Mouse (Mus musculus): ENCODE measurements at regions not wholly inside any gene's neighbourhood (a gene's known extent, or its start where the extent isn't known, plus 50 kb on each side); places are given as distances from the start of the nearest gene placed in this dataset.

GRCm38 (mm10) chr4:64599222-64599621, 524.8 kb upstream of the Pappa start:
- Histone ChIP-seq H3K27me3 (ENCODE audit: insufficient read depth, low read length) (no peaks in the 10 kb centered on the region), H3K4me2 (no peak overlapping the region), H3K9ac (no peak overlapping the region), H3K36me3 (ENCODE audit: insufficient read depth) (no peaks in the 10 kb centered on the region), H3K4me3 (ENCODE audit: low read depth, low read length) (no peak overlapping the region), H3K9me3 (ENCODE audit: low read depth, low read length) (no peaks in the 10 kb centered on the region), H3K27ac (ENCODE audit: low read depth) (no peak overlapping the region), H3K4me1 (ENCODE audit: insufficient read depth) (no peaks in the 10 kb centered on the region)
- DNase-seq, result no peak
- no peak for TF ChIP-seq CTCF (IDR thresholded peaks at IDR 0.05; ENCODE audit: low read depth)
- WGBS, result 85% methylated on average over 4 of the region's 4 CpGs
- ATAC-seq (ENCODE audit: insufficient read depth), result no peak

- DNase-seq (no peak), ATAC-seq (ENCODE audit: insufficient read depth) (no peak)
- Histone ChIP-seq H3K4me1 (ENCODE audit: insufficient read depth) (no peaks in the 10 kb centered on the region), H3K27me3 (ENCODE audit: insufficient read depth, low read length) (no peaks in the 10 kb centered on the region), H3K27ac (ENCODE audit: low read depth) (no peak overlapping the region), H3K4me3 (ENCODE audit: low read depth, low read length) (no peak overlapping the region), H3K9me3 (ENCODE audit: low read depth, low read length) (no peaks in the 10 kb centered on the region), H3K36me3 (ENCODE audit: insufficient read depth) (no peaks in the 10 kb centered on the region), H3K4me2 (no peak overlapping the region), H3K9ac (no peak overlapping the region)
- no peak for TF ChIP-seq CTCF (IDR thresholded peaks at IDR 0.05; ENCODE audit: low read depth)
Observed at GRCm38 (mm10) chr4:64622771-64623170, 501.2 kb upstream of the Pappa start.

GRCm38 (mm10) chr4:64632189-64632588, 491.8 kb upstream of the Pappa start:
- Histone ChIP-seq H3K36me3 (ENCODE audit: insufficient read depth) (no peaks in the 10 kb centered on the region), H3K9ac (no peak overlapping the region), H3K9me3 (ENCODE audit: low read depth, low read length) (no peaks in the 10 kb centered on the region), H3K4me1 (ENCODE audit: insufficient read depth) (no peaks in the 10 kb centered on the region), H3K4me2 (no peak overlapping the region), H3K27ac (ENCODE audit: low read depth) (no peak overlapping the region), H3K4me3 (ENCODE audit: low read depth, low read length) (no peak overlapping the region), H3K27me3 (ENCODE audit: insufficient read depth, low read length) (no peaks in the 10 kb centered on the region)
- TF ChIP-seq CTCF (IDR thresholded peaks at IDR 0.05; ENCODE audit: low read depth), result no peak
- DNase-seq (no peak), ATAC-seq (ENCODE audit: insufficient read depth) (no peak)
- WGBS, result 66% methylated on average over 1 of the region's 1 CpGs

GRCm38 (mm10) chr4:64635256-64635962, 488.6 kb upstream of the Pappa start:
- no peaks in the 10 kb centered on the region for H3K9me3 ChIP-seq (ENCODE audit: low read depth, low read length)
- DNase-seq, result no peak
- WGBS, result 76% methylated on average over 2 of the region's 2 CpGs

GRCm38 (mm10) chr4:64640056-64640455, 483.9 kb upstream of the Pappa start:
- no peaks in the 10 kb centered on the region for H3K27me3 ChIP-seq (ENCODE audit: insufficient read depth, low read length)
- DNase-seq, result no peak
- no peaks in the 10 kb centered on the region for H3K9me3 ChIP-seq (ENCODE audit: low read depth, low read length)
- H3K36me3 ChIP-seq (ENCODE audit: insufficient read depth), result no peaks in the 10 kb centered on the region
- H3K9ac ChIP-seq, result no peak overlapping the region
- no peak for ATAC-seq (ENCODE audit: insufficient read depth)
- H3K4me2 ChIP-seq, result no peak overlapping the region
- H3K4me3 ChIP-seq (ENCODE audit: low read depth, low read length), result no peak overlapping the region
- WGBS, result 76% methylated on average over 3 of the region's 3 CpGs
- H3K4me1 ChIP-seq (ENCODE audit: insufficient read depth), result no peaks in the 10 kb centered on the region
- H3K27ac ChIP-seq (ENCODE audit: low read depth), result no peak overlapping the region
- TF ChIP-seq CTCF (IDR thresholded peaks at IDR 0.05; ENCODE audit: low read depth), result no peak

More at GRCm38 (mm10) chr4:64635256-64635962, 488.6 kb upstream of the Pappa start:
- no peaks in the 10 kb centered on the region for H3K36me3 ChIP-seq (ENCODE audit: insufficient read depth)
- no peak overlapping the region for H3K4me3 ChIP-seq (ENCODE audit: low read depth, low read length)
- H3K4me2 ChIP-seq, result no peak overlapping the region
- no peak overlapping the region for H3K9ac ChIP-seq
- H3K4me1 ChIP-seq (ENCODE audit: insufficient read depth), result no peaks in the 10 kb centered on the region
- H3K27me3 ChIP-seq (ENCODE audit: insufficient read depth, low read length), result no peaks in the 10 kb centered on the region
- H3K27ac ChIP-seq (ENCODE audit: low read depth), result no peak overlapping the region
- no peak for ATAC-seq (ENCODE audit: insufficient read depth)
- TF ChIP-seq CTCF (IDR thresholded peaks at IDR 0.05; ENCODE audit: low read depth), result no peak

GRCm38 (mm10) chr4:64640976-64641375, 483.0 kb upstream of the Pappa start:
- no peak for TF ChIP-seq CTCF (IDR thresholded peaks at IDR 0.05; ENCODE audit: low read depth)
- H3K36me3 ChIP-seq (ENCODE audit: insufficient read depth), result no peaks in the 10 kb centered on the region
- WGBS, result 64% methylated on average over 1 of the region's 1 CpGs
- H3K9ac ChIP-seq, result no peak overlapping the region
- no peak overlapping the region for H3K4me2 ChIP-seq
- no peaks in the 10 kb centered on the region for H3K27me3 ChIP-seq (ENCODE audit: insufficient read depth, low read length)
- ATAC-seq (ENCODE audit: insufficient read depth) (no peak), DNase-seq (no peak)
- no peaks in the 10 kb centered on the region for H3K4me1 ChIP-seq (ENCODE audit: insufficient read depth)
- no peak overlapping the region for H3K4me3 ChIP-seq (ENCODE audit: low read depth, low read length)
- no peak overlapping the region for H3K27ac ChIP-seq (ENCODE audit: low read depth)
- H3K9me3 ChIP-seq (ENCODE audit: low read depth, low read length), result no peaks in the 10 kb centered on the region

- H3K4me3 ChIP-seq (ENCODE audit: low read depth, low read length), result no peak overlapping the region
- no peak overlapping the region for H3K27ac ChIP-seq (ENCODE audit: low read depth)
- H3K4me1 ChIP-seq (ENCODE audit: insufficient read depth), result no peaks in the 10 kb centered on the region
- no peak overlapping the region for H3K9ac ChIP-seq
- ATAC-seq (ENCODE audit: insufficient read depth) (no peak), DNase-seq (no peak)
- no peaks in the 10 kb centered on the region for H3K9me3 ChIP-seq (ENCODE audit: low read depth, low read length)
- H3K27me3 ChIP-seq (ENCODE audit: insufficient read depth, low read length), result no peaks in the 10 kb centered on the region
- TF ChIP-seq CTCF (IDR thresholded peaks at IDR 0.05; ENCODE audit: low read depth), result no peak
- no peaks in the 10 kb centered on the region for H3K36me3 ChIP-seq (ENCODE audit: insufficient read depth)
- 83% methylated on average over 2 of the region's 2 CpGs for WGBS
- H3K4me2 ChIP-seq, result no peak overlapping the region
Observed at GRCm38 (mm10) chr4:64645141-64645540, 478.8 kb upstream of the Pappa start.
